Comparison of ENCODE assay signal across 12 mouse cellular contexts in the genomic region with DNA sequence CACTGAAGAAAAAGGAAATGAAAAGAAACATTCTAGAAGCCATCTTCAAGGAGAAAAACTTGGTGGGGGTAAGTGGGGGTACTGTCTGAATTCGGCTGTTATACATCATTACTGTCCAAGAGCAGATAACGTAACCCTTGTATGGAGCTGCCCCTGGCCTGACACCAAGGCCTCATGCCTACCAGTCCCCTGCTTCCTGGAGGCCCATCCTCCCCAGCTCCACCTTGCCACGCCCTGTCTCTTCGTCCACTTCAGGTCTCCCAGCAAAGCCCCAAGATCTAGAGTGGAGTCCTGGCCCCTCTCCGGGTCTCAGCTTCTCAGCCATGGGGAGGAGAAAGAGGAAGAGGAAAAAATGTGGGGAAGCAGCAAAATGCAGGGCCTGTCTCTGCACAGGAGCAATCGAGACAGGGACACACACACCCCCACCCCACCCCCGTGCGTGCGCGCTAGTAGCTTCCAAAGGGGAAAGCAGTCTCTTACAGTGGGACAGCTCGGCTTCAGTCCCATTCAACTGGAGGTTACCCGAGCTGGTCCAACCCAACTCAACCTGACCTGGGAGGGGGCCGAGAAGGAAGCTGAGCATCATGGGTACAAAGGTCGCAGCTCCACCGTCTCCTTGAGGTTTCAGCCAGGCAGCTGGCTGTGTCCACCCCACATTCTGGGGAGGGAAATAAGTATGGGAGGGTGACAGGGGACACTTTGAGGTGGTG. TPM values are rescaled to one million over a fixed set of nuclear protein-coding genes. Genes with fewer than 3 reads are reported as not detected.
A peak's percentile ranks its signal among the peaks of the same experiment; 100 is the strongest.
DNase-seq lines count a peak whose midpoint lies in the region; ATAC-seq and TF ChIP-seq lines count a peak whose summit lies in the region.
"Had no signal": no experiment of that assay in that cellular context is flagged by ENCODE, and none has a peak within 500 bp of the region (broad histone marks: within the 10 kb centered on the region; RNA-seq: fewer than 3 reads in every experiment).

No protein-coding gene starts in this region.

- H3K36me3 ChIP-seq in heart, embryonic 11.5 days (ENCODE audit: control insufficient read depth, insufficient read depth, low read length), result no peaks in the 10 kb centered on the region
- H3K36me3 ChIP-seq in neural tube, embryonic 14.5 days (ENCODE audit: control insufficient read depth, insufficient read depth, low read length), result no peaks in the 10 kb centered on the region
- no peaks in the 10 kb centered on the region for H3K36me3 ChIP-seq in neural tube, embryonic 15.5 days
- no peaks in the 10 kb centered on the region for H3K36me3 ChIP-seq in liver, embryonic 11.5 days (ENCODE audit: control insufficient read depth, insufficient read depth, low read length)

- no peak for ATAC-seq in heart, embryonic 11.5 days (replicated peaks; ENCODE audit: insufficient number of reproducible peaks, low FRiP score, low TSS enrichment)
- ATAC-seq in neural tube, embryonic 14.5 days (ENCODE audit: low read depth), result no peak
- ATAC-seq in neural tube, embryonic 15.5 days (ENCODE audit: low FRiP score), result no peak
- peak; percentile 59 for ATAC-seq in liver, embryonic 11.5 days (replicated peaks; ENCODE audit: low FRiP score)
- ATAC-seq: activated CD4-positive, CD25-positive, alpha-beta regulatory T cell, adult 4 months had no signal

- H3K27ac ChIP-seq in heart, embryonic 11.5 days (ENCODE audit: low read depth, low read length), result peak overlapping the region; percentile 50; the same call in 1 of the 2 replicates
- H3K27ac ChIP-seq in neural tube, embryonic 14.5 days (ENCODE audit: low read depth, low read length), result no peak overlapping the region
- H3K27ac ChIP-seq in neural tube, embryonic 15.5 days (replicated peaks), result no peak overlapping the region
- peak overlapping the region; percentile 90 for H3K27ac ChIP-seq in liver, embryonic 11.5 days (ENCODE audit: low read depth, low read length)
- no peak overlapping the region for H3K27ac ChIP-seq in gastrocnemius, adult 2 months

- intact Hi-C loops in gastrocnemius, adult 2 months (cut with DNase I), result no loop called here

- peaks cover 15% of the 10 kb centered on the region for H3K4me1 ChIP-seq in heart, embryonic 11.5 days (ENCODE audit: control insufficient read depth, insufficient read depth, low read length)
- H3K4me1 ChIP-seq in neural tube, embryonic 14.5 days (ENCODE audit: control insufficient read depth, insufficient read depth, low read length), result peaks cover 5% of the 10 kb centered on the region; the same call in 1 of the 2 replicates
- peaks cover 12% of the 10 kb centered on the region for H3K4me1 ChIP-seq in neural tube, embryonic 15.5 days
- H3K4me1 ChIP-seq in liver, embryonic 11.5 days (replicated peaks; ENCODE audit: control insufficient read depth, insufficient read depth, low read length), result peaks cover 44% of the 10 kb centered on the region

- 46% methylated on average over 15 of the region's 15 CpGs for WGBS in heart, embryonic 11.5 days (ENCODE audit: insufficient replicate concordance)
- WGBS in neural tube, embryonic 14.5 days, result 63% methylated on average over 15 of the region's 15 CpGs
- WGBS in neural tube, embryonic 15.5 days, result 64% methylated on average over 15 of the region's 15 CpGs
- 25% methylated on average over 15 of the region's 15 CpGs for WGBS in liver, embryonic 11.5 days

- H3K4me2 ChIP-seq in heart, embryonic 11.5 days, result peak overlapping the region; percentile 35; the same call in 1 of the 2 replicates
- no peak overlapping the region for H3K4me2 ChIP-seq in neural tube, embryonic 14.5 days (ENCODE audit: low read depth, low read length)
- no peak overlapping the region for H3K4me2 ChIP-seq in neural tube, embryonic 15.5 days
- H3K4me2 ChIP-seq in liver, embryonic 11.5 days, result peak overlapping the region; percentile 60

- peak overlapping the region; percentile 50 for H3K9ac ChIP-seq in heart, embryonic 11.5 days (ENCODE audit: low read depth, low read length)
- 0 out of 2 replicates have a peak overlapping the region, but pooled peaks have one; percentile 7 for H3K9ac ChIP-seq in neural tube, embryonic 14.5 days (replicated peaks; ENCODE audit: low read depth, low read length)
- H3K9ac ChIP-seq in neural tube, embryonic 15.5 days (replicated peaks), result no peak overlapping the region
- peak overlapping the region; percentile 64 for H3K9ac ChIP-seq in liver, embryonic 11.5 days (ENCODE audit: low read depth, low read length)

- H3K27me3 ChIP-seq in heart, embryonic 11.5 days (ENCODE audit: control insufficient read depth, insufficient read depth, low read length), result no peaks in the 10 kb centered on the region
- H3K27me3 ChIP-seq in neural tube, embryonic 14.5 days (ENCODE audit: control insufficient read depth, insufficient read depth, low read length), result no peaks in the 10 kb centered on the region
- no peaks in the 10 kb centered on the region for H3K27me3 ChIP-seq in neural tube, embryonic 15.5 days (replicated peaks)
- H3K27me3 ChIP-seq in liver, embryonic 11.5 days (replicated peaks; ENCODE audit: control insufficient read depth, insufficient read depth, low read length), result no peaks in the 10 kb centered on the region

- no peaks in the 10 kb centered on the region for H3K9me3 ChIP-seq in heart, embryonic 11.5 days (replicated peaks; ENCODE audit: control insufficient read depth, low read length)
- no peaks in the 10 kb centered on the region for H3K9me3 ChIP-seq in neural tube, embryonic 14.5 days (ENCODE audit: control insufficient read depth, low read length)
- no peaks in the 10 kb centered on the region for H3K9me3 ChIP-seq in neural tube, embryonic 15.5 days (replicated peaks)
- H3K9me3 ChIP-seq in liver, embryonic 11.5 days (ENCODE audit: control insufficient read depth, low read length), result no peaks in the 10 kb centered on the region

- no peak overlapping the region for H3K4me3 ChIP-seq in heart, embryonic 11.5 days (ENCODE audit: low read depth, low read length)
- H3K4me3 ChIP-seq in neural tube, embryonic 14.5 days (ENCODE audit: low read depth, low read length), result no peak overlapping the region
- H3K4me3 ChIP-seq in neural tube, embryonic 15.5 days (replicated peaks), result no peak overlapping the region
- peak overlapping the region; percentile 13 for H3K4me3 ChIP-seq in liver, embryonic 11.5 days (ENCODE audit: low read depth, low read length)
- H3K4me3 ChIP-seq in gastrocnemius, adult 2 months, result no peak overlapping the region
- H3K4me3 ChIP-seq: myocyte had no signal

- DNase-seq in heart, adult 8-10 months (ENCODE audit: low spot score), result no peak
- DNase-seq in liver, embryonic 11.5 days (ENCODE audit: low spot score), result no peak
- DNase-seq in gastrocnemius, adult 2 months, result no peak
- no peak for DNase-seq in gastrocnemius, postnatal 10 days
- DNase-seq in thymus, postnatal 36 days, result no peak
- DNase-seq: kidney, adult 9 months; lung, postnatal 10 days had no signal

- no peak for TF ChIP-seq CTCF in gastrocnemius, adult 2 months (IDR thresholded peaks at IDR 0.05)

RNA-seq across cellular contexts. Expression of a gene that starts 49.5 kb away (rescaled TPM):
- 53.6 and 61.3 TPM in 2 replicates for polyA plus RNA-seq in heart, embryonic 11.5 days (2014; fragmentation: Nextera tagmentation; extraction: Ambion mirVana)
- 10 to 100 TPM; 10.7 to 14.7 (median 12.9) TPM for total RNA-seq in heart, adult 8-10 months (2022)
- polyA plus RNA-seq in neural tube, embryonic 14.5 days (2014; fragmentation: Nextera tagmentation; extraction: Ambion mirVana), result 77.1 and 77.3 TPM in 2 replicates
- 91.2 and 94.4 TPM in 2 replicates for polyA plus RNA-seq in neural tube, embryonic 15.5 days (2015; fragmentation: Nextera tagmentation; extraction: Ambion mirVana)
- polyA plus RNA-seq in liver, embryonic 11.5 days (2014; fragmentation: Nextera tagmentation; extraction: Ambion mirVana), result 65.1 and 66.8 TPM in 2 replicates
- total RNA-seq in gastrocnemius, adult 2 months (2021), result 10 to 100 TPM in 1 of 2 experiments, 1 to 10 TPM in 1; 8.1 to 11.9 TPM
- total RNA-seq in gastrocnemius, postnatal 10 days (2021), result 10 to 100 TPM; 16.6 to 21.5 TPM

RNA-seq across cellular contexts. Expression of a gene that starts 53.3 kb away (rescaled TPM):
- polyA plus RNA-seq in heart, embryonic 11.5 days (2014; fragmentation: Nextera tagmentation; extraction: Ambion mirVana), result 16.0 and 16.7 TPM in 2 replicates
- total RNA-seq in heart, adult 8-10 months (2022), result 1 to 10 TPM; 2.2 to 3.6 (median 3.0) TPM
- 44.4 and 47.9 TPM in 2 replicates for polyA plus RNA-seq in neural tube, embryonic 14.5 days (2014; fragmentation: Nextera tagmentation; extraction: Ambion mirVana)
- polyA plus RNA-seq in neural tube, embryonic 15.5 days (2015; fragmentation: Nextera tagmentation; extraction: Ambion mirVana), result 31.4 and 36.1 TPM in 2 replicates
- polyA plus RNA-seq in liver, embryonic 11.5 days (2014; fragmentation: Nextera tagmentation; extraction: Ambion mirVana), result 14.1 and 15.8 TPM in 2 replicates
- 1 to 10 TPM; 1.0 to 1.2 TPM for total RNA-seq in gastrocnemius, adult 2 months (2021)
- total RNA-seq in gastrocnemius, postnatal 10 days (2021), result 1 to 10 TPM; 4.3 to 6.3 TPM

Comparison
In these comparisons a context has a peak if more than half of its experiments do, and no peak if none do; other contexts are left out.
1. H3K27ac ChIP-seq: peak in heart, embryonic 11.5 days (single experiment) and liver, embryonic 11.5 days (single experiment); none in neural tube, embryonic 14.5 days (single experiment), neural tube, embryonic 15.5 days (single experiment) and gastrocnemius, adult 2 months (single experiment).
2. H3K4me2 ChIP-seq: peak in heart, embryonic 11.5 days (single experiment) and liver, embryonic 11.5 days (single experiment); none in neural tube, embryonic 14.5 days (single experiment) and neural tube, embryonic 15.5 days (single experiment).